Mouse (Mus musculus): Measurements from ENCODE around the gene Zfp879.

DNA sequence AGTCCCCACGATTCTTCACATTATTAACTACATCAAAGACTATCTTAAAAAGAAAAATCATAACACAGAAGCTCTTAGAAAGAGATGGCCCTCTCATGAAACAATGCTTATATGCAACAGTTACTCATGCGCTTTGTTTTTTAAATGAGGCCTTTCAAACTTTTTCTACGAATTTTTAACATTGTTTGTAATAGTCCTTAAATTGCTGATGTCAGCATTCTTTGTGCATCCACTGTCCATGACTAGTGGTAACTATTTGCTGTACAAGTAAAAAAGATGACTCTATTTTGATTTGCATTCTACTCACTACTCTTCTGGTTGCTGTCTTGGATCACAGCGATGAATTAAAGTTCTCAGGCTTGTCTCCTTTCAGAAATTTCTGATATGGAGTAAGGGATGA, 27.1 kb downstream of the Zfp879 start:
- TF ChIP-seq CTCF (IDR thresholded peaks at IDR 0.05; ENCODE audit: control insufficient read depth, insufficient read depth, low read length) (no peak), POLR2A (IDR thresholded peaks at IDR 0.05; ENCODE audit: borderline replicate concordance, control insufficient read depth, low read depth, low read length) (no peak)

Data from bone marrow, adult 2 months (tissue).